Mouse (Mus musculus): ENCODE measurements around the gene Tmem260.

DNA sequence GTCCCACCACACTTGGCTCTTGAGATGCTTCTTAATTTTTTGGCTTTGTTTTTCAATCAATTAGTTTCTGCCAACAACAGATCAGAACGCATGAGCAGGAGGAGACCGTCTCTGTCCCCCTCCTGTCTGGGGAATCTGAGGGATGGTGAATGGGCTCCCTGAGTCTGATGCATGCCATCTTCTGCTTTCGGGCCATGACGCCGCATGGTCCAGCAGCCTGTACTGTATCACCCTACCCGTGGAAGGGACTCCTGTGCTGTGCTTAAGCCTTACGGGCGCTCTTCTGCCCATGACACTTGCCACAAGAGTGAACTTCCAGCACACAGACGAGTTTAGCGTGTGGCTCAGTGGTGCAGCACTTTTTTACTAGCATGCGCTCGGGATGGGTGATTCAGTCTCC lies 59.7 kb downstream of the Tmem260 start:
- TF ChIP-seq CTCF (IDR thresholded peaks at IDR 0.05) (no peak), EP300 (IDR thresholded peaks at IDR 0.05) (no peak)
